In the genomic region with DNA sequence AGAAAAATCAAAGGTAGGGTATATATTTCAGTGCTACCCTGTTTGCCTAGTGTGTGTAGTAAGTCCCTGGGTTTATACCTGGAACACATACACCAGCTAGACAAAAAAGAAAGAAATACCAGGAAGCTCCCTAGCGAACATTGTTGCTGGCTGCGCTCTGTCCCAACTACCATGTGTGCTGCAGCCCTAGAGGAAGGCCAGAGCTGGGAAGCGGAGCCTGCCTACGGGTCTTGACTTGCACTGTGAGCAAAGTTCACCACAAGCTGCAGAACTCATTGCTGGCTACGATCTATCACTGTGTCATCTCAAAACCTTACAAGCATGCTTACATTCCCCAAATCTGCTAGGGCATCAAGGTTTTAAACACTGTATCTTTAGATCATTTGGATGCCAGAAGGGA, we compare ENCODE assay signal across 24 mouse cellular contexts.
DNase-seq lines count a peak whose midpoint lies in the region; ATAC-seq and TF ChIP-seq lines count a peak whose summit lies in the region.
"Had no signal": no experiment of that assay in that cellular context is flagged by ENCODE, and none has a peak within 500 bp of the region (broad histone marks: within the 10 kb centered on the region; RNA-seq: fewer than 3 reads in every experiment).

No protein-coding gene starts in this region.

- H3K9me3 ChIP-seq in neural tube, embryonic 11.5 days (ENCODE audit: control insufficient read depth, low read length): no peaks in the 10 kb centered on the region
- H3K9me3 ChIP-seq in midbrain, embryonic 14.5 days (ENCODE audit: control insufficient read depth, low read length): no peaks in the 10 kb centered on the region
- H3K9me3 ChIP-seq: embryonic facial prominence, embryonic 12.5 days; forebrain, embryonic 12.5 days; hindbrain, embryonic 15.5 days; liver, embryonic 13.5 days; midbrain, embryonic 10.5 days had no signal

- no peak overlapping the region for H3K9ac ChIP-seq in neural tube, embryonic 11.5 days (ENCODE audit: low read length)
- no peak overlapping the region for H3K9ac ChIP-seq in midbrain, embryonic 14.5 days (replicated peaks; ENCODE audit: low read length)
- H3K9ac ChIP-seq: embryonic facial prominence, embryonic 12.5 days; forebrain, embryonic 12.5 days; hindbrain, embryonic 15.5 days; liver, embryonic 13.5 days; lung, embryonic 14.5 days had no signal

- no peaks in the 10 kb centered on the region for H3K4me1 ChIP-seq in neural tube, embryonic 11.5 days (ENCODE audit: control insufficient read depth, insufficient read depth, low read length)
- no peaks in the 10 kb centered on the region for H3K4me1 ChIP-seq in midbrain, embryonic 14.5 days (ENCODE audit: control insufficient read depth, insufficient read depth, low read length)
- H3K4me1 ChIP-seq: embryonic facial prominence, embryonic 12.5 days; forebrain, embryonic 12.5 days; hindbrain, embryonic 15.5 days; liver, embryonic 13.5 days; midbrain, embryonic 10.5 days had no signal

- intact Hi-C loops in gastrocnemius, adult 2 months (cut with DNase I): no loop called here

- no peak for ATAC-seq in neural tube, embryonic 11.5 days (ENCODE audit: insufficient read depth, low FRiP score, low TSS enrichment)
- ATAC-seq in midbrain, embryonic 14.5 days (ENCODE audit: low FRiP score, low TSS enrichment): no peak

- H3K4me3 ChIP-seq in gastrocnemius, adult 2 months: peak overlapping the region; percentile 9; the same call in 1 of the 2 replicates
- no peak overlapping the region for H3K4me3 ChIP-seq in neural tube, embryonic 11.5 days (ENCODE audit: low read depth, low read length)
- no peak overlapping the region for H3K4me3 ChIP-seq in midbrain, embryonic 14.5 days (replicated peaks; ENCODE audit: low read depth, low read length)
- H3K4me3 ChIP-seq: embryonic facial prominence, embryonic 12.5 days; erythroblast, embryonic 14.5 days; forebrain, embryonic 12.5 days; heart, adult 2 months; hindbrain, embryonic 15.5 days; liver, embryonic 13.5 days; midbrain, embryonic 10.5 days had no signal

- H3K27ac ChIP-seq in gastrocnemius, adult 2 months: no peak overlapping the region
- H3K27ac ChIP-seq in neural tube, embryonic 11.5 days (ENCODE audit: low read depth, low read length): no peak overlapping the region
- H3K27ac ChIP-seq in midbrain, embryonic 14.5 days (replicated peaks; ENCODE audit: low read depth, low read length): no peak overlapping the region
- H3K27ac ChIP-seq: embryonic facial prominence, embryonic 12.5 days; forebrain, embryonic 12.5 days; heart, adult 2 months; hindbrain, embryonic 15.5 days; kidney, postnatal 0 days; liver, embryonic 13.5 days; macrophage; midbrain, embryonic 10.5 days had no signal

- TF ChIP-seq CTCF in gastrocnemius, adult 2 months (IDR thresholded peaks at IDR 0.05): no peak

- WGBS in neural tube, embryonic 11.5 days: 82% methylated on average over 5 of the region's 5 CpGs
- 88% methylated on average over 5 of the region's 5 CpGs for WGBS in midbrain, embryonic 14.5 days

- H3K36me3 ChIP-seq in neural tube, embryonic 11.5 days (ENCODE audit: control insufficient read depth, insufficient read depth, low read length): no peaks in the 10 kb centered on the region
- no peaks in the 10 kb centered on the region for H3K36me3 ChIP-seq in midbrain, embryonic 14.5 days (ENCODE audit: control insufficient read depth, insufficient read depth, low read length)
- H3K36me3 ChIP-seq: embryonic facial prominence, embryonic 12.5 days; forebrain, embryonic 12.5 days; hindbrain, embryonic 15.5 days; liver, embryonic 13.5 days had no signal

- no peaks in the 10 kb centered on the region for H3K27me3 ChIP-seq in neural tube, embryonic 11.5 days (ENCODE audit: control insufficient read depth, insufficient read depth, low read length)
- no peaks in the 10 kb centered on the region for H3K27me3 ChIP-seq in midbrain, embryonic 14.5 days (ENCODE audit: control insufficient read depth, insufficient read depth, low read length)
- H3K27me3 ChIP-seq: embryonic facial prominence, embryonic 12.5 days; forebrain, embryonic 12.5 days; hindbrain, embryonic 15.5 days; liver, embryonic 13.5 days had no signal

- DNase-seq in gastrocnemius, adult 2 months: peak; percentile 46
- no peak for DNase-seq in gastrocnemius, adult 18-20 months (ENCODE audit: low spot score)
- peak; percentile 27 for DNase-seq in kidney, postnatal 10 days
- no peak for DNase-seq in kidney, adult 9 months
- peak; percentile 11 for DNase-seq in neural tube, embryonic 11.5 days (ENCODE audit: low spot score)
- DNase-seq in neural tube, embryonic 10.5 days (ENCODE audit: extremely low spot score, low spot score): no peak
- DNase-seq in urinary bladder, postnatal 4 days (ENCODE audit: low spot score in 2 of 2): peak; percentile 23 to 58
- no peak for DNase-seq in midbrain, embryonic 14.5 days
- DNase-seq: adrenal gland, postnatal 25 days; cerebellum, adult 8-10 months; heart, adult 2 months; heart, postnatal 36 days; layer of hippocampus, postnatal 36 days; liver, embryonic 13.5 days; lung, embryonic 14.5 days; thymus, adult 18-20 months; thymus, postnatal 36 days had no signal

- no peak overlapping the region for H3K4me2 ChIP-seq in neural tube, embryonic 11.5 days (ENCODE audit: low read depth)
- H3K4me2 ChIP-seq in midbrain, embryonic 14.5 days (ENCODE audit: low read length): no peak overlapping the region
- H3K4me2 ChIP-seq: embryonic facial prominence, embryonic 12.5 days; forebrain, embryonic 12.5 days; hindbrain, embryonic 15.5 days; liver, embryonic 13.5 days; lung, embryonic 14.5 days had no signal

Comparison
In these comparisons a context has a peak if more than half of its experiments do, and no peak if none do; other contexts are left out.
1. DNase-seq: peak in gastrocnemius, adult 2 months (single experiment), kidney, postnatal 10 days (single experiment), neural tube, embryonic 11.5 days (single experiment) and urinary bladder, postnatal 4 days (2 of 2); none in gastrocnemius, adult 18-20 months (single experiment), kidney, adult 9 months (single experiment), neural tube, embryonic 10.5 days (single experiment) and midbrain, embryonic 14.5 days (single experiment).